Mouse (Mus musculus) intestine, postnatal 0 days (tissue): Measurements from ENCODE around the gene Brsk1. TPM values are rescaled to one million over a fixed set of nuclear protein-coding genes. Genes with fewer than 3 reads are reported as not detected.

Source experiments
- ATAC-seq: fragments of 200-750 bp; cut with Nextera tagmentation; 2 replicates; pipeline ENCODE4 v1.8.0; 2017; ENCODE audit warnings: mild to moderate bottlenecking, moderate TSS enrichment, moderate library complexity
- H3K27ac ChIP-seq: fragments of 300-500 bp; sonication (generic); 2 replicates; pipeline ENCODE4 v1.5.1; 2014; ENCODE audit warnings: mild to moderate bottlenecking, low read depth, low read length, moderate library complexity
- H3K27me3 ChIP-seq: fragments of 300-500 bp; sonication (generic); replicated peaks from 2 replicates; pipeline ENCODE4 v1.6.1; 2014; ENCODE audit warnings: low read length, mixed read lengths; ENCODE audit not compliant: control insufficient read depth, insufficient read depth
- H3K36me3 ChIP-seq: fragments of 300-500 bp; sonication (generic); 2 replicates; pipeline ENCODE4 v1.6.1; 2014; ENCODE audit warnings: mild to moderate bottlenecking, moderate library complexity; ENCODE audit not compliant: control insufficient read depth, insufficient read depth
- H3K4me1 ChIP-seq: fragments of 300-500 bp; sonication (generic); replicated peaks from 2 replicates; pipeline ENCODE4 v1.6.1; 2014; ENCODE audit warnings: antibody characterized with exemption, low read length, mixed read lengths; ENCODE audit not compliant: control insufficient read depth, insufficient read depth
- H3K4me2 ChIP-seq: fragments of 300-500 bp; sonication (generic); replicated peaks from 2 replicates; pipeline ENCODE4 v1.6.1; 2014; ENCODE audit warnings: low read depth, mild to moderate bottlenecking, moderate library complexity
- H3K4me3 ChIP-seq: fragments of 300-500 bp; sonication (generic); 2 replicates; pipeline ENCODE4 v1.5.1; 2014; ENCODE audit warnings: low read depth, low read length
- H3K9ac ChIP-seq: fragments of 300-500 bp; sonication (generic); 2 replicates; pipeline ENCODE4 v1.6.1; 2014; ENCODE audit warnings: mild to moderate bottlenecking, low read depth, low read length
- H3K9me3 ChIP-seq: fragments of 300-500 bp; sonication (generic); 2 replicates; pipeline ENCODE4 v1.6.1; 2016; ENCODE audit warnings: mixed run types; ENCODE audit not compliant: control insufficient read depth
- CTCF ChIP-seq: sonication (generic); IDR thresholded peaks from 2 replicates; pipeline ENCODE4 v1.5.1; 2016; ENCODE audit warnings: low read depth, mild to moderate bottlenecking, control low read depth, antibody characterized with exemption, moderate library complexity
- WGBS: fragments of 180-500 bp; shearing (Covaris S2); extraction: QIAGEN DNeasy Blood & Tissue Kit; methylation state at CpG from one replicate; pipeline ENCODE4 v1.1.7; 2014; 5-methylcytosine and 5-hydroxymethylcytosine counted together
- polyA plus RNA-seq: library from polyadenylated mRNA; unstranded; fragments of >200 nt; fragmentation: Nextera tagmentation; extraction: Ambion mirVana; gene quantifications from 2 replicates; pipeline ENCODE4 v1.2.1, GENCODE M21; 2015

The Brsk1 gene
- polyA plus RNA-seq, 1 experiment from 2014 or later, result 0.98 TPM

DNA sequence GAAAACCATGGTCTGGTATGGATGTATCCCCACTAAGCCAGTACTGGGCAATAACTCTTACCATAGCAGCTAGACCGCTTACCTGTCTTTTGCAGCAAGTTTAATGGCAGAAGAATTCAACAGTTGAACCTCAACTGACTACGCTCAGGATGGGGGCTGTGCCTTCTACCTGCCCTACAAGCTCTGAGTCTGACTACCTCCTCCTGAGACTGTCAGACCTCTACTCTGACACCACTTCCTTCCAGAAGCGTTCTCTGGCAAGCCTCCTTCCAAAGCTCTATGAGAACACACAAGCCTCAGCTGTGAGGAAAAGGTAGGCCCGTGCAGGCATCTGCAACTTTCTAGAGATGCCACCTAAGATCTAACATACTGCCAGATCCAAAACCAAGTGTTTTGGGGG, 35.0 kb upstream of the Brsk1 start:
- Histone ChIP-seq H3K9ac (no peak overlapping the region), H3K4me3 (no peak overlapping the region), H3K27me3 (no peaks in the 10 kb centered on the region), H3K4me2 (no peak overlapping the region), H3K9me3 (no peaks in the 10 kb centered on the region), H3K4me1 (0 out of 2 replicates have a peak, but pooled peaks cover 6% of the 10 kb centered on the region), H3K27ac (no peak overlapping the region), H3K36me3 (no peaks in the 10 kb centered on the region; the same call in 1 of the 2 replicates)
- no peak for ATAC-seq
- WGBS, result 83% methylated on average over 4 of the region's 4 CpGs
- no peak for TF ChIP-seq CTCF

DNA sequence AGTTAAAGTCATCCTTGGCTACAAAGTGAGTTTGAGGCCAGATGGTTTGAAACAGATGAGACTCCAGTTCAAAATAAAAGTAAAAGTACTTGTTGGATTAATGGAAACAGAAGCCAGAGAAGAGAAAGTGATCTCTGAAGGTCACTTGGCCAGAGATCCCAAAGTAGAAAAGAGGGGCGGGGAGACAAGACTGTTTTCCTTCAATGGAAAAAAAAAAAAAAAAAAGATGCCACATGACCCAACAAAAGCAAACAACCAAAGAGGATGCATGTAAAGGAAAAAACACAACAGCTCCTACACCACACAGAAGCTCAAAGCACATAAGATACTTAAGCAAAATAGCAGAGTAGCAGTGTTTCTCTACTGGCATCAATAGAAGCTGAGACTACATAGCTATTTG, 34.5 kb upstream of the Brsk1 start:
- Histone ChIP-seq H3K4me1 (0 out of 2 replicates have a peak, but pooled peaks cover 6% of the 10 kb centered on the region), H3K4me2 (peak overlapping the region; percentile 86; the same call in 1 of the 2 replicates), H3K9ac (no peak overlapping the region), H3K9me3 (no peaks in the 10 kb centered on the region), H3K27ac (no peak overlapping the region), H3K36me3 (no peaks in the 10 kb centered on the region; the same call in 1 of the 2 replicates), H3K27me3 (no peaks in the 10 kb centered on the region), H3K4me3 (no peak overlapping the region)
- TF ChIP-seq CTCF, result no peak
- ATAC-seq, result no peak
- WGBS, result 68% methylated on average over 1 of the region's 1 CpGs

DNA sequence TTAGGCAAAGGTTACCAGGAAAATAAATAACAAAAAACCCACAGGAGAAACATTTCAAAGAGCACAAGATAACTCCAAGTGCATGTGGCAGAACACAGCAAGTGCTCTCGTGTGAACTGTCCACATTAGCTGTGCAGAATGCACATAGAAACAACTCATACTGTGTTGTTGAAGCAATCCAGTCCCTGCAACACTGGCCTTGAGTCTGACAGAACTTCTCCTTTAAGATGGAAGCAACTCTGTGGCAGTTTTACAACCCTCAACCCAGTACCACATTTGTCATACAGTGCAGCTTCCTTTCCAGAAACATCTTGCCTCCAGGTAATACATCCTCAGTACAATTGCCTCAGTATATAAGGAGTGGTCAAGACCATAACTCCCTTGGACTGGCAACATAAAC, 33.6 kb upstream of the Brsk1 start:
- Histone ChIP-seq H3K27me3 (no peaks in the 10 kb centered on the region), H3K9me3 (no peaks in the 10 kb centered on the region), H3K4me2 (peak overlapping the region; percentile 86), H3K36me3 (no peaks in the 10 kb centered on the region; the same call in 1 of the 2 replicates), H3K4me1 (0 out of 2 replicates have a peak, but pooled peaks cover 6% of the 10 kb centered on the region), H3K9ac (no peak overlapping the region), H3K4me3 (peak overlapping the region; percentile 93; the same call in 1 of the 2 replicates), H3K27ac (no peak overlapping the region)
- TF ChIP-seq CTCF, result no peak
- no peak for ATAC-seq
- 21% methylated on average over 1 of the region's 1 CpGs for WGBS

DNA sequence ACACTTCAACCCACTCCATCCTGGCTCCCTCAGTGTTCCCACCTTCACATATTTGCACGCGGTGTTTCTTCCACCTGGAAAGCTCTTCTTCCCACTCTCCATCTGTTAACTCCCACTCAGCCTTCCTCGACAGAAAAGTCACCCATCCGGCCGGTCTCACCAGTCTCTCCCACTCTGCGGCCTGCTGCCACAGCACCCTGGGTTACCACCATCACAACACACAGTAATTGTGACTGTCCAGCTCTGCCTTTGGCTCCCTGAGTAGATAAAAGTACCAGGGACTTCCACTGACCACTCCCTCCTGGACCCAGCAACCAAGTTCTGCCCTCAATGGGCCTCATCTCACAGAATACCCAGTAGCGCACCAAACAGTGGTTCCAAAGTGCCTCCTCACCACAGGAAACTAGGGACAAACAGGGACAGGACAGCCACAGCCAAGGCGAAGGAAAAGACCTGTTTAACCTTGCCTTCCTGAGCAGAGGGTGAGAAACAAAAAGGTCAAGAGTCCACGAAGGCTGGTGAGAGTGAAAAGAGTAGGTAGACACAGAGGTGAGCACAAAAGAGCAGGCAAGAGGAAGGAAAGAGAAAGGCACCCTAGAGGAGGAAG, 32.8 kb upstream of the Brsk1 start:
- H3K27me3 ChIP-seq, result no peaks in the 10 kb centered on the region
- H3K4me3 ChIP-seq, result peak overlapping the region; percentile 93
- peak overlapping the region; percentile 93 for H3K27ac ChIP-seq
- WGBS, result 16% methylated on average over 9 of the region's 9 CpGs
- no peak for TF ChIP-seq CTCF
- no peaks in the 10 kb centered on the region for H3K9me3 ChIP-seq
- no peaks in the 10 kb centered on the region; the same call in 1 of the 2 replicates for H3K36me3 ChIP-seq
- peak overlapping the region; percentile 95 for H3K9ac ChIP-seq
- H3K4me2 ChIP-seq, result peak overlapping the region; percentile 86
- 0 out of 2 replicates have a peak, but pooled peaks cover 6% of the 10 kb centered on the region for H3K4me1 ChIP-seq
- no peak for ATAC-seq

DNA sequence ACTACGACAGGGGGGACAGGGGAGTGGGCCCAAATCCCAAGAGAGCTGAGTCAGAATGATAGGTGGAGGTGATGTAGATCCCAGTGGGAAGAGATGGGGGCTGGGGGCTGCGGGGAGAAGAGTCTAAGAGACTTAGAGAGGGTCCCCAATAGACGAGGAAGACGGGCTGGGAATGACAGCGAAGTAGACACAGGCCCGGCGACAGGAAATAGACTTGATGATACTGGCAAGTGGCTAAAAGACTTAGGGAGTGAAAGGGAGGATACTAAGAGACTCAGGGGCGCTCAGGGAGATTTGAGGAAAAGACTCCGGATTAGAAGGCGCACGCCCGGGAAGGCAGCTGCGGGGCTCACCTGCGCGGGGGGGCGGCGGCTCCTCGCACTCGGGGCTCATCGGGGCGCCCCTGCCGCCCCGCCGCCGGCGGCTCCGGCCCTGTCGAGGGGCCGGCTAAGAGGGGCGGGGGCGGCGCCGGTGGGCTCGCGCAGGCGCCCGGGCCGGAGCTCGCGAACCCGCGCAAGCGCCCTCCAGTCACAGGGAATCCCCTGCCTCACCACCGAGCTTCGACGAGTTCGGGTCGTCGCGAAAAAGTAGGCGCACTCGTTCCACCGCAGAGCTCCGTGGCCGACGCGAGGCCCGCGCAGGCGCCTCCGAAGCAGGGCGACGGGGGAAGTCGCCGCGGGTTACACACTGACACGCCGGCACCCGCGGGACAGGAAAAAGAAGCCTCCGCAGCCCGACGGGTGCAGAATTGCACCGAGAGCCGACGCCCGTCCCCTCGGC, 32.1 kb upstream of the Brsk1 start:
- TF ChIP-seq CTCF, result no peak

DNA sequence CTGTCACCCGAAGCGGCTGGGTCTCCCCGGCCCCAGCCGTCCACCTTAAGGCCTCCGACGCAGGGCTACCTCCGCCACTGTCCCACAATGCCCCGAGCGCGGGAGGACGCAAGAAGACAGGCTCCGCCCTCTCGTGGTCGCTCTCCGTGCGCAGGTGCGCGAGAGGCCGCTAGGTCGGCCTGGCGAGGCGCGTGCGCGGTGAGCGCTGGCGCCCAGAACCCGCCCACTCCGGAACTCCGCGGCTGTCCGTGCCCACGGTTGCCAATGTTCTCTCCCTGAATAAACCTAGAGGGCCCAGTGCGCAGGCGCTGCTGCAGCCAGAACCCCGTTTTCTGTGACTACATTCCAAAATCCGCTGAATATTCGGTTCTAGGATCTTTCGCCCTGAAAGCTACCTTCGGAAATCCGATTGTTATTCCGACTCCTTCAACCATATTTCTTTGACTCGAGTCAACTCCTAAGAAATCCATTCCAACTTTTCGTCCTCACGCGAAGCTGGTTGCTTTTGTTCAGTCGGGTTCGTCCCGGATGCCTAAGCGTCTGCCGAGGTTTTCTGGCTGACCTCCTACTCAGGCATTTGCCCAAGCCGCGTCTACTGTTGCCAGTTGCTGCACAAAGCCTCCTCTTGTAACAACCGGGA, 31.4 kb upstream of the Brsk1 start, which contains the start of gene Ppp6r1:
Gene Ppp6r1, minus strand, starts transcription at position 108 of the 640 bp plus-strand sequence.
- ATAC-seq, result peak; percentile 96
- H3K4me1 ChIP-seq, result 0 out of 2 replicates have a peak, but pooled peaks cover 6% of the 10 kb centered on the region
- peak within 1 kb of the TSS; percentile 95 for H3K9ac ChIP-seq
- no peaks in the 10 kb centered on the region for H3K27me3 ChIP-seq
- H3K9me3 ChIP-seq, result no peaks in the 10 kb centered on the region
- H3K36me3 ChIP-seq, result peaks cover 6% of the 10 kb centered on the region; the same call in 1 of the 2 replicates
- peak; percentile 70 for TF ChIP-seq CTCF
- H3K27ac ChIP-seq, result peak within 1 kb of the TSS; percentile 93
- under 1% methylated on average over 54 of the region's 54 CpGs for WGBS
- peak within 1 kb of the TSS; percentile 86 for H3K4me2 ChIP-seq
- peak within 1 kb of the TSS; percentile 93 for H3K4me3 ChIP-seq

More for the DNA sequence above, 32.1 kb upstream of the Brsk1 start:
- 0 out of 2 replicates have a peak, but pooled peaks cover 6% of the 10 kb centered on the region for H3K4me1 ChIP-seq
- H3K36me3 ChIP-seq, result peaks cover 3% of the 10 kb centered on the region; the same call in 1 of the 2 replicates
- WGBS, result under 1% methylated on average over 70 of the region's 78 CpGs
- peak overlapping the region; percentile 93 for H3K27ac ChIP-seq
- peak overlapping the region; percentile 95 for H3K9ac ChIP-seq
- peak overlapping the region; percentile 86 for H3K4me2 ChIP-seq
- H3K4me3 ChIP-seq, result peak overlapping the region; percentile 93
- no peaks in the 10 kb centered on the region for H3K27me3 ChIP-seq
- no peaks in the 10 kb centered on the region for H3K9me3 ChIP-seq
- ATAC-seq, result peak; percentile 61
